Mouse (Mus musculus) kidney, embryonic 14.5 days (tissue): ENCODE measurements around the gene Gm10778. TPM values are rescaled to one million over a fixed set of nuclear protein-coding genes. Genes with fewer than 3 reads are reported as not detected.

ENCODE experiments used
- ATAC-seq: fragments of 200-750 bp; cut with Nextera tagmentation; 2 replicates; pipeline ENCODE4 v1.8.0; 2017; ENCODE audit warnings: moderate number of reproducible peaks, mild to moderate bottlenecking, moderate TSS enrichment, moderate library complexity; ENCODE audit not compliant: low FRiP score, low TSS enrichment
- H3K27ac ChIP-seq: fragments of 300-500 bp; sonication (generic); 2 replicates; pipeline ENCODE4 v1.5.1; 2014; ENCODE audit warnings: low read depth, mild to moderate bottlenecking, low read length, moderate library complexity, mixed read lengths
- H3K27me3 ChIP-seq: fragments of 300-500 bp; sonication (generic); 2 replicates; pipeline ENCODE4 v1.6.1; 2014; ENCODE audit warnings: mild to moderate bottlenecking, low read length; ENCODE audit not compliant: control insufficient read depth, insufficient read depth
- H3K36me3 ChIP-seq: fragments of 300-500 bp; sonication (generic); 2 replicates; pipeline ENCODE4 v1.6.1; 2014; ENCODE audit warnings: low read length, mixed read lengths; ENCODE audit not compliant: control insufficient read depth, insufficient read depth
- H3K4me1 ChIP-seq: fragments of 300-500 bp; sonication (generic); 2 replicates; pipeline ENCODE4 v1.6.1; 2014; ENCODE audit warnings: low read length, mixed read lengths; ENCODE audit not compliant: control insufficient read depth, insufficient read depth
- H3K4me2 ChIP-seq: fragments of 300-500 bp; sonication (generic); replicated peaks from 2 replicates; pipeline ENCODE4 v1.6.1; 2014; ENCODE audit warnings: low read depth, mild to moderate bottlenecking, low read length
- H3K4me3 ChIP-seq: fragments of 300-500 bp; sonication (generic); 2 replicates; pipeline ENCODE4 v1.5.1; 2014; ENCODE audit warnings: mild to moderate bottlenecking, low read length
- H3K9ac ChIP-seq: fragments of 300-500 bp; sonication (generic); 2 replicates; pipeline ENCODE4 v1.6.1; 2014; ENCODE audit warnings: low read depth, mild to moderate bottlenecking, low read length, moderate library complexity
- H3K9me3 ChIP-seq: fragments of 300-500 bp; sonication (generic); 2 replicates; pipeline ENCODE4 v1.6.1; 2016; ENCODE audit warnings: low read length; ENCODE audit not compliant: control insufficient read depth
- WGBS: fragments of 180-500 bp; shearing (Covaris S2); extraction: QIAGEN DNeasy Blood & Tissue Kit; methylation state at CpG from one replicate; pipeline ENCODE4 v1.1.7; 2014; 5-methylcytosine and 5-hydroxymethylcytosine counted together
- polyA plus RNA-seq: library from polyadenylated mRNA; unstranded; fragments of >200 nt; fragmentation: Nextera tagmentation; extraction: Ambion mirVana; gene quantifications from 2 replicates; pipeline ENCODE4 v1.2.1, GENCODE M21; 2014

The Gm10778 gene
- polyA plus RNA-seq, 1 experiment from 2014 or later = 6.4 TPM

GRCm38 (mm10) chr10:81641566-81641965, 7.3 kb upstream of the Gm10778 start:
- Histone ChIP-seq H3K27ac (no peak overlapping the region), H3K4me1 (peaks cover 9% of the 10 kb centered on the region), H3K4me2 (no peak overlapping the region), H3K27me3 (no peaks in the 10 kb centered on the region), H3K4me3 (no peak overlapping the region), H3K36me3 (no peaks in the 10 kb centered on the region), H3K9me3 (no peaks in the 10 kb centered on the region), H3K9ac (no peak overlapping the region)
- ATAC-seq = no peak
- WGBS = 91% methylated on average over 2 of the region's 2 CpGs

- peak overlapping the region; percentile 92; the same call in 1 of the 2 replicates for H3K9ac ChIP-seq
- peak overlapping the region; percentile 88 for H3K4me2 ChIP-seq
- peaks cover 9% of the 10 kb centered on the region for H3K4me1 ChIP-seq
- no peaks in the 10 kb centered on the region for H3K27me3 ChIP-seq
- 80% methylated on average over 8 of the region's 8 CpGs for WGBS
- H3K36me3 ChIP-seq = no peaks in the 10 kb centered on the region; the same call in 1 of the 2 replicates
- no peak for ATAC-seq
- no peaks in the 10 kb centered on the region for H3K9me3 ChIP-seq
- H3K27ac ChIP-seq = peak overlapping the region; percentile 97; the same call in 1 of the 2 replicates
- peak overlapping the region; percentile 71; the same call in 1 of the 2 replicates for H3K4me3 ChIP-seq
These were observed 6.7 kb upstream of the Gm10778 start for GRCm38 (mm10) chr10:81641978-81642647.

GRCm38 (mm10) chr10:81642648-81643448, 6.0 kb upstream of the Gm10778 start:
- Histone ChIP-seq H3K36me3 (no peaks in the 10 kb centered on the region; the same call in 1 of the 2 replicates), H3K9ac (peak overlapping the region; percentile 92), H3K27ac (peak overlapping the region; percentile 97), H3K27me3 (no peaks in the 10 kb centered on the region), H3K4me3 (peak overlapping the region; percentile 71), H3K9me3 (no peaks in the 10 kb centered on the region), H3K4me1 (peaks cover 9% of the 10 kb centered on the region), H3K4me2 (peak overlapping the region; percentile 88)
- peak; percentile 37 for ATAC-seq
- 20% methylated on average over 24 of the region's 24 CpGs for WGBS

- WGBS = 1% methylated on average over 75 of the region's 75 CpGs
- no peaks in the 10 kb centered on the region; the same call in 1 of the 2 replicates for H3K36me3 ChIP-seq
- no peaks in the 10 kb centered on the region for H3K27me3 ChIP-seq
- peaks cover 9% of the 10 kb centered on the region for H3K4me1 ChIP-seq
- ATAC-seq = peak; percentile 91
- H3K9me3 ChIP-seq = no peaks in the 10 kb centered on the region
- peak overlapping the region; percentile 71 for H3K4me3 ChIP-seq
- peak overlapping the region; percentile 88 for H3K4me2 ChIP-seq
- H3K9ac ChIP-seq = peak overlapping the region; percentile 92
- peak overlapping the region; percentile 97 for H3K27ac ChIP-seq
These were observed 5.3 kb upstream of the Gm10778 start for GRCm38 (mm10) chr10:81643449-81644055.

GRCm38 (mm10) chr10:81644162-81644561, 4.7 kb upstream of the Gm10778 start:
- Histone ChIP-seq H3K4me3 (peak overlapping the region; percentile 71), H3K36me3 (no peaks in the 10 kb centered on the region; the same call in 1 of the 2 replicates), H3K27ac (peak overlapping the region; percentile 97), H3K9ac (peak overlapping the region; percentile 92; the same call in 1 of the 2 replicates), H3K4me1 (peaks cover 9% of the 10 kb centered on the region), H3K27me3 (no peaks in the 10 kb centered on the region), H3K9me3 (no peaks in the 10 kb centered on the region), H3K4me2 (peak overlapping the region; percentile 88)
- ATAC-seq = peak; percentile 19; the same call in 1 of the 2 replicates
- WGBS = 48% methylated on average over 2 of the region's 2 CpGs

GRCm38 (mm10) chr10:81644716-81645115, 4.1 kb upstream of the Gm10778 start:
- H3K9me3 ChIP-seq = no peaks in the 10 kb centered on the region
- no peak overlapping the region for H3K4me3 ChIP-seq
- no peaks in the 10 kb centered on the region; the same call in 1 of the 2 replicates for H3K36me3 ChIP-seq
- no peaks in the 10 kb centered on the region for H3K27me3 ChIP-seq
- 91% methylated on average over 18 of the region's 18 CpGs for WGBS
- H3K27ac ChIP-seq = no peak overlapping the region
- no peak overlapping the region for H3K4me2 ChIP-seq
- H3K4me1 ChIP-seq = peaks cover 9% of the 10 kb centered on the region
- H3K9ac ChIP-seq = no peak overlapping the region
- no peak for ATAC-seq

- Histone ChIP-seq H3K9me3 (0 out of 2 replicates have a peak, but pooled peaks cover 2% of the 10 kb centered on the region), H3K4me3 (no peak overlapping the region), H3K36me3 (no peaks in the 10 kb centered on the region; the same call in 1 of the 2 replicates), H3K4me1 (peaks cover 12% of the 10 kb centered on the region), H3K27me3 (no peaks in the 10 kb centered on the region), H3K9ac (no peak overlapping the region), H3K27ac (no peak overlapping the region), H3K4me2 (no peak overlapping the region)
- WGBS = 90% methylated on average over 4 of the region's 4 CpGs
- ATAC-seq = no peak
These were observed 3.5 kb upstream of the Gm10778 start for GRCm38 (mm10) chr10:81645391-81645790.

GRCm38 (mm10) chr10:81646015-81646555, 2.8 kb upstream of the Gm10778 start:
- Histone ChIP-seq H3K36me3 (no peaks in the 10 kb centered on the region; the same call in 1 of the 2 replicates), H3K27ac (no peak overlapping the region), H3K4me1 (peaks cover 12% of the 10 kb centered on the region), H3K9me3 (peaks cover 8% of the 10 kb centered on the region; the same call in 1 of the 2 replicates), H3K27me3 (no peaks in the 10 kb centered on the region), H3K9ac (no peak overlapping the region), H3K4me3 (no peak overlapping the region), H3K4me2 (no peak overlapping the region)
- whole genome bisulfite sequencing = 79% methylated on average over 7 of the region's 7 CpGs
- no peak for ATAC-seq
